In genomic region chr13:41256126-41256525, GRCm38 (mm10) we compare ENCODE assay signal across 23 mouse cellular contexts. TPM values are rescaled to one million over a fixed set of nuclear protein-coding genes. Genes with fewer than 3 reads are reported as not detected.
DNase-seq lines count a peak whose midpoint lies in the region; ATAC-seq lines count a peak whose summit lies in the region.
"Had no signal": no experiment of that assay in that cellular context is flagged by ENCODE, and none has a peak within 500 bp of the region (broad histone marks: within the 10 kb centered on the region; RNA-seq: fewer than 3 reads in every experiment).

No protein-coding gene starts in this region.

- H3K4me3 ChIP-seq in neural tube, embryonic 15.5 days (replicated peaks) = no peak overlapping the region

- no peak overlapping the region for H3K4me2 ChIP-seq in neural tube, embryonic 15.5 days

- no peaks in the 10 kb centered on the region for H3K36me3 ChIP-seq in neural tube, embryonic 15.5 days

- H3K27me3 ChIP-seq in neural tube, embryonic 15.5 days (replicated peaks) = no peaks in the 10 kb centered on the region
- H3K27me3 ChIP-seq: CH12.LX, Patski had no signal

- no peaks in the 10 kb centered on the region for H3K9me3 ChIP-seq in neural tube, embryonic 15.5 days (replicated peaks)
- H3K9me3 ChIP-seq: G1E had no signal

- H3K4me1 ChIP-seq in neural tube, embryonic 15.5 days = peaks cover 12% of the 10 kb centered on the region

- DNase-seq in retina, postnatal 1 day = peak; percentile 34
- no peak for DNase-seq in retina, embryonic 14.5 days (ENCODE audit: low spot score)
- DNase-seq in fat pad, adult 2 months (ENCODE audit: extremely low read depth, low read depth, low spot score) = peak; percentile 85
- peak; percentile 75 for DNase-seq in gonadal fat pad, adult 2 months (ENCODE audit: low read depth)
- DNase-seq in cerebellum, postnatal 10 days = no peak
- DNase-seq: adrenal gland, adult 2 months; adrenal gland, adult 8-10 months; adrenal gland, postnatal 10 days; adrenal gland, postnatal 14 days; adrenal gland, postnatal 25 days; adrenal gland, postnatal 36 days; B cell, adult 2 months; cerebellum, adult 11 months; cerebellum, adult 11-12 months; cerebellum, adult 18-20 months had no signal

- H3K27ac ChIP-seq in neural tube, embryonic 15.5 days (replicated peaks) = no peak overlapping the region

- WGBS in neural tube, embryonic 15.5 days = 92% methylated on average over 5 of the region's 5 CpGs

- no peak overlapping the region for H3K9ac ChIP-seq in neural tube, embryonic 15.5 days (replicated peaks)

- ATAC-seq in neural tube, embryonic 15.5 days (ENCODE audit: low FRiP score) = no peak
- ATAC-seq: activated CD4-positive, CD25-positive, alpha-beta regulatory T cell, adult 4 months; CD4-positive, CD25-positive, alpha-beta regulatory T cell, adult 4 months; Patski had no signal

RNA-seq across cellular contexts. Expression of gene Smim13, which starts 6.5 kb away (rescaled TPM):
- 4.1 and 4.9 TPM in 2 replicates for polyA plus RNA-seq in gonadal fat pad, adult 2 months (2012; rRNA removed)
- polyA plus RNA-seq in neural tube, embryonic 15.5 days (2015; fragmentation: Nextera tagmentation; extraction: Ambion mirVana) = 28.2 and 31.2 TPM in 2 replicates

RNA-seq across cellular contexts. Expression of gene Gm17364, which starts 17.7 kb away (rescaled TPM):
- not detected in 2 replicates for polyA plus RNA-seq in gonadal fat pad, adult 2 months (2012; rRNA removed)
- polyA plus RNA-seq in neural tube, embryonic 15.5 days (2015; fragmentation: Nextera tagmentation; extraction: Ambion mirVana) = not detected in 2 replicates
- polyA plus RNA-seq: activated CD4-positive, CD25-positive, alpha-beta regulatory T cell, adult 4 months; adrenal gland, adult 2 months; brain, embryonic 14.5 days; C2C12; CD4-positive, CD25-positive, alpha-beta regulatory T cell, adult 4 months; G1E; Patski had no signal

RNA-seq across cellular contexts. Expression of gene Elovl2, which starts 35.9 kb away (rescaled TPM):
- 17.1 and 22.1 TPM in 2 replicates for polyA plus RNA-seq in gonadal fat pad, adult 2 months (2012; rRNA removed)
- polyA plus RNA-seq in neural tube, embryonic 15.5 days (2015; fragmentation: Nextera tagmentation; extraction: Ambion mirVana) = 30.7 and 35.2 TPM in 2 replicates
- polyA plus RNA-seq: activated CD4-positive, CD25-positive, alpha-beta regulatory T cell, adult 4 months; C2C12; CD4-positive, CD25-positive, alpha-beta regulatory T cell, adult 4 months; G1E; Patski had no signal

Comparison
In these comparisons a context has a peak if more than half of its experiments do, and no peak if none do; other contexts are left out.
1. DNase-seq: peak in retina, postnatal 1 day (single experiment), fat pad, adult 2 months (single experiment) and gonadal fat pad, adult 2 months (single experiment); none in retina, embryonic 14.5 days (single experiment) and cerebellum, postnatal 10 days (0 of 2).